Mouse (Mus musculus): ENCODE results near the gene Cdc37l1.

GRCm38 (mm10) chr19:28995366-28995765, 5.2 kb downstream of the Cdc37l1 start:
- TF ChIP-seq POLR2A (IDR thresholded peaks at IDR 0.05; ENCODE audit: control insufficient read depth, low read depth, low read length) = no peak
- no peak for TF ChIP-seq CTCF (IDR thresholded peaks at IDR 0.05; ENCODE audit: control insufficient read depth, insufficient read depth, insufficient replicate concordance, low read depth, low read length)
